8 mouse cellular contexts compared by ENCODE assay signal in genomic region chr11:58981541-58982447, GRCm38 (mm10). TPM values are rescaled to one million over a fixed set of nuclear protein-coding genes. Genes with fewer than 3 reads are reported as not detected.
DNase-seq lines count a peak whose midpoint lies in the region; ATAC-seq lines count a peak whose summit lies in the region.

No protein-coding gene starts in this region.

- H3K4me3 ChIP-seq in kidney, embryonic 14.5 days (ENCODE audit: low read length): no peak overlapping the region
- no peak overlapping the region for H3K4me3 ChIP-seq in hindbrain, embryonic 15.5 days
- no peak overlapping the region for H3K4me3 ChIP-seq in liver, embryonic 12.5 days

- H3K4me1 ChIP-seq in kidney, embryonic 14.5 days (ENCODE audit: control insufficient read depth, insufficient read depth, low read length): peaks cover 22% of the 10 kb centered on the region
- peaks cover 41% of the 10 kb centered on the region for H3K4me1 ChIP-seq in hindbrain, embryonic 15.5 days (replicated peaks)
- peaks cover 68% of the 10 kb centered on the region for H3K4me1 ChIP-seq in liver, embryonic 12.5 days

- no peaks in the 10 kb centered on the region for H3K9me3 ChIP-seq in kidney, embryonic 14.5 days (ENCODE audit: control insufficient read depth, low read length)
- no peaks in the 10 kb centered on the region for H3K9me3 ChIP-seq in hindbrain, embryonic 15.5 days
- no peaks in the 10 kb centered on the region for H3K9me3 ChIP-seq in liver, embryonic 12.5 days (replicated peaks)

- H3K27ac ChIP-seq in kidney, embryonic 14.5 days (ENCODE audit: low read depth, low read length): no peak overlapping the region
- H3K27ac ChIP-seq in hindbrain, embryonic 15.5 days (replicated peaks): 0 out of 2 replicates have a peak overlapping the region, but pooled peaks have one; percentile 38
- H3K27ac ChIP-seq in liver, embryonic 12.5 days: 0 out of 2 replicates have a peak overlapping the region, but pooled peaks have one; percentile 16

- H3K4me2 ChIP-seq in kidney, embryonic 14.5 days (replicated peaks; ENCODE audit: low read depth, low read length): no peak overlapping the region
- no peak overlapping the region for H3K4me2 ChIP-seq in hindbrain, embryonic 15.5 days
- H3K4me2 ChIP-seq in liver, embryonic 12.5 days: no peak overlapping the region

- 40% methylated on average over 14 of the region's 14 CpGs for WGBS in kidney, embryonic 14.5 days
- 56% methylated on average over 14 of the region's 14 CpGs for WGBS in hindbrain, embryonic 15.5 days
- 60% methylated on average over 14 of the region's 14 CpGs for WGBS in liver, embryonic 12.5 days (ENCODE audit: insufficient replicate concordance)

- peak; percentile 41 for DNase-seq in kidney, adult 18-20 months
- DNase-seq in NIH3T3 (ENCODE audit: low read depth): peak; percentile 54
- peak; percentile 77 to 80 for DNase-seq in frontal cortex, postnatal 36 days (ENCODE audit: low spot score in 2 of 2)
- DNase-seq in retina, postnatal 1 day: peak; percentile 69
- DNase-seq in thymus, postnatal 4 days: peak; percentile 94

- no peaks in the 10 kb centered on the region for H3K27me3 ChIP-seq in kidney, embryonic 14.5 days (ENCODE audit: control insufficient read depth, insufficient read depth, low read length)
- no peaks in the 10 kb centered on the region for H3K27me3 ChIP-seq in hindbrain, embryonic 15.5 days
- H3K27me3 ChIP-seq in liver, embryonic 12.5 days (replicated peaks): no peaks in the 10 kb centered on the region

- peaks cover 46% of the 10 kb centered on the region for H3K36me3 ChIP-seq in kidney, embryonic 14.5 days (ENCODE audit: control insufficient read depth, insufficient read depth, low read length)
- H3K36me3 ChIP-seq in hindbrain, embryonic 15.5 days: peaks cover 38% of the 10 kb centered on the region
- H3K36me3 ChIP-seq in liver, embryonic 12.5 days: peaks cover 66% of the 10 kb centered on the region

- no peak for ATAC-seq in kidney, embryonic 14.5 days (ENCODE audit: low FRiP score, low TSS enrichment)
- ATAC-seq in hindbrain, embryonic 15.5 days (ENCODE audit: low FRiP score, low read depth): no peak
- no peak for ATAC-seq in liver, embryonic 12.5 days

- no peak overlapping the region for H3K9ac ChIP-seq in kidney, embryonic 14.5 days (ENCODE audit: low read depth, low read length)
- H3K9ac ChIP-seq in hindbrain, embryonic 15.5 days: no peak overlapping the region
- H3K9ac ChIP-seq in liver, embryonic 12.5 days: no peak overlapping the region

RNA-seq across cellular contexts. Expression of gene Trim11, which starts 3.9 kb away (rescaled TPM):
- polyA plus RNA-seq in kidney, embryonic 14.5 days (2014; fragmentation: Nextera tagmentation; extraction: Ambion mirVana): 16.7 and 19.8 TPM in 2 replicates
- polyA plus RNA-seq in hindbrain, embryonic 15.5 days (2015; fragmentation: Nextera tagmentation; extraction: Ambion mirVana): 19.3 and 20.7 TPM in 2 replicates
- 11.2 and 11.5 TPM in 2 replicates for polyA plus RNA-seq in liver, embryonic 12.5 days (2016; fragmentation: Nextera tagmentation; extraction: Ambion mirVana)

RNA-seq across cellular contexts. Expression of gene Hist3h2a, which starts 27.3 kb away (rescaled TPM):
- polyA plus RNA-seq in kidney, embryonic 14.5 days (2014; fragmentation: Nextera tagmentation; extraction: Ambion mirVana): 31.8 and 32.7 TPM in 2 replicates
- 96.0 and 96.7 TPM in 2 replicates for polyA plus RNA-seq in hindbrain, embryonic 15.5 days (2015; fragmentation: Nextera tagmentation; extraction: Ambion mirVana)
- polyA plus RNA-seq in liver, embryonic 12.5 days (2016; fragmentation: Nextera tagmentation; extraction: Ambion mirVana): 14.3 and 16.9 TPM in 2 replicates

RNA-seq across cellular contexts. Expression of gene Trim17, which starts 27.3 kb away (rescaled TPM):
- 0.63 and 0.65 TPM in 2 replicates for polyA plus RNA-seq in kidney, embryonic 14.5 days (2014; fragmentation: Nextera tagmentation; extraction: Ambion mirVana)
- polyA plus RNA-seq in hindbrain, embryonic 15.5 days (2015; fragmentation: Nextera tagmentation; extraction: Ambion mirVana): 1.4 TPM in 2 replicates
- 0.07 and 0.13 TPM in 2 replicates for polyA plus RNA-seq in liver, embryonic 12.5 days (2016; fragmentation: Nextera tagmentation; extraction: Ambion mirVana)

RNA-seq across cellular contexts. Expression of gene Hist3h2ba, which starts 33.1 kb away (rescaled TPM):
- polyA plus RNA-seq in kidney, embryonic 14.5 days (2014; fragmentation: Nextera tagmentation; extraction: Ambion mirVana): 29.9 and 146 TPM in 2 replicates
- 230 and 238 TPM in 2 replicates for polyA plus RNA-seq in hindbrain, embryonic 15.5 days (2015; fragmentation: Nextera tagmentation; extraction: Ambion mirVana)
- 5.3 and 5.7 TPM in 2 replicates for polyA plus RNA-seq in liver, embryonic 12.5 days (2016; fragmentation: Nextera tagmentation; extraction: Ambion mirVana)

RNA-seq across cellular contexts. Expression of gene Rnf187, which starts 43.1 kb away (rescaled TPM):
- 229 and 304 TPM in 2 replicates for polyA plus RNA-seq in kidney, embryonic 14.5 days (2014; fragmentation: Nextera tagmentation; extraction: Ambion mirVana)
- polyA plus RNA-seq in hindbrain, embryonic 15.5 days (2015; fragmentation: Nextera tagmentation; extraction: Ambion mirVana): 603 and 674 TPM in 2 replicates
- 200 and 207 TPM in 2 replicates for polyA plus RNA-seq in liver, embryonic 12.5 days (2016; fragmentation: Nextera tagmentation; extraction: Ambion mirVana)

Comparison
In these comparisons a context has a peak if more than half of its experiments do, and no peak if none do; other contexts are left out.
1. DNase-seq: peak in every context shown above with its lines; median percentile 94 in thymus, postnatal 4 days; 78 in frontal cortex, postnatal 36 days; 69 in retina, postnatal 1 day; 54 in NIH3T3; 41 in kidney, adult 18-20 months.